Mouse (Mus musculus) olfactory bulb, adult 2 months (tissue): ENCODE results near the gene Cwc25.

Experiments
- CTCF ChIP-seq: fragments of 200-500 bp; IDR thresholded peaks from 2 replicates; pipeline ENCODE4 v1.5.1; 2012; ENCODE audit warnings: low read depth, mild to moderate bottlenecking, low read length, moderate library complexity; ENCODE audit not compliant: insufficient read depth
- POLR2A ChIP-seq: fragments of 200-500 bp; IDR thresholded peaks from 2 replicates; pipeline ENCODE4 v1.6.1; 2012; ENCODE audit warnings: mild to moderate bottlenecking, low read depth, low read length, moderate library complexity; ENCODE audit not compliant: insufficient read depth

- no peak for TF ChIP-seq POLR2A
- no peak for TF ChIP-seq CTCF
Observed at GRCm38 (mm10) chr11:97802194-97802470, 35.8 kb upstream of the Cwc25 start.
